Comparison of ENCODE assay signal across 26 mouse cellular contexts in the genomic region with DNA sequence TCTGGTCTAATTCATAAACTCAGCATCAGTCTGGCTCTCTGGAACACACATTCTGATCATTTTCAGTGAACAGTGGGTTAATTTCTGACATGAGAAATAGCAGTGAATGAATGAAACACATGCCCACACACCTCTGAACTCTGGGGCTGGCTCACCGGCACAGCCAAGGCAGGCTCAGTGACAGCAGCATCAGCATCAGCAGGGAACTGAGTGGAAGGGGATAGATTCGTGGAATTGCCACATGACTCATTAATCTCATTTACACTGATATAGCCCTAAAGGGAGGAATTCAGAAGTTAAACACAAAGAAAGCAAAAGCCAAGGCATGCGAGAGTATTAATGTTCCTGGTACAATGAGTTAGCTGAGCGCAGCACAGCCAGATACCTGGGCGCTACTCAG. TPM values are rescaled to one million over a fixed set of nuclear protein-coding genes. Genes with fewer than 3 reads are reported as not detected.
"Had no signal": no experiment of that assay in that cellular context is flagged by ENCODE, and none has a peak within 500 bp of the region (broad histone marks: within the 10 kb centered on the region; RNA-seq: fewer than 3 reads in every experiment).

No protein-coding gene starts in this region.

- H3K9ac ChIP-seq: heart, embryonic 13.5 days; heart, embryonic 15.5 days; hindbrain, embryonic 12.5 days; hindbrain, embryonic 14.5 days; kidney, embryonic 15.5 days; limb, embryonic 13.5 days; limb, embryonic 15.5 days had no signal

- H3K27ac ChIP-seq: heart, adult 2 months; heart, embryonic 13.5 days; heart, embryonic 15.5 days; hindbrain, embryonic 12.5 days; hindbrain, embryonic 14.5 days; hindbrain, postnatal 0 days; kidney, embryonic 15.5 days; kidney, postnatal 0 days; limb, embryonic 13.5 days; limb, embryonic 15.5 days had no signal

- ATAC-seq: hindbrain, postnatal 0 days; intestine, embryonic 16.5 days had no signal

- H3K4me3 ChIP-seq: heart, adult 2 months; heart, embryonic 13.5 days; heart, embryonic 15.5 days; hindbrain, embryonic 12.5 days; kidney, embryonic 15.5 days; limb, embryonic 13.5 days; limb, embryonic 15.5 days had no signal

- H3K4me2 ChIP-seq: heart, embryonic 11.5 days; heart, embryonic 13.5 days; heart, embryonic 15.5 days; hindbrain, embryonic 12.5 days; hindbrain, embryonic 14.5 days; kidney, embryonic 15.5 days; limb, embryonic 13.5 days; limb, embryonic 15.5 days had no signal

- H3K27me3 ChIP-seq: heart, embryonic 13.5 days; heart, embryonic 15.5 days; hindbrain, embryonic 12.5 days; kidney, embryonic 15.5 days; limb, embryonic 13.5 days; limb, embryonic 15.5 days had no signal

- H3K4me1 ChIP-seq: heart, embryonic 13.5 days; heart, embryonic 15.5 days; hindbrain, embryonic 12.5 days; kidney, embryonic 15.5 days; limb, embryonic 13.5 days; limb, embryonic 15.5 days had no signal

- H3K9me3 ChIP-seq: heart, embryonic 13.5 days; heart, embryonic 15.5 days; hindbrain, embryonic 12.5 days; kidney, embryonic 15.5 days; limb, embryonic 13.5 days; limb, embryonic 15.5 days had no signal

- DNase-seq: gastrocnemius, postnatal 14 days; gastrocnemius, postnatal 36 days; heart, adult 11 months; heart, adult 2 months; heart, postnatal 14 days; heart, postnatal 36 days; kidney, adult 11 months; kidney, adult 2 months; kidney, adult 9 months; kidney, postnatal 14 days; kidney, postnatal 36 days; layer of hippocampus, adult 9-11 months; layer of hippocampus, postnatal 36 days; left cerebral cortex, postnatal 4 days had no signal

RNA-seq across cellular contexts. Expression of gene Tagln3, which starts 50.4 kb away (rescaled TPM):
- total RNA-seq: hematopoietic stem cell, adult 5-6 weeks had no signal
